ENCODE assay signal across 19 mouse cellular contexts in the genomic region with DNA sequence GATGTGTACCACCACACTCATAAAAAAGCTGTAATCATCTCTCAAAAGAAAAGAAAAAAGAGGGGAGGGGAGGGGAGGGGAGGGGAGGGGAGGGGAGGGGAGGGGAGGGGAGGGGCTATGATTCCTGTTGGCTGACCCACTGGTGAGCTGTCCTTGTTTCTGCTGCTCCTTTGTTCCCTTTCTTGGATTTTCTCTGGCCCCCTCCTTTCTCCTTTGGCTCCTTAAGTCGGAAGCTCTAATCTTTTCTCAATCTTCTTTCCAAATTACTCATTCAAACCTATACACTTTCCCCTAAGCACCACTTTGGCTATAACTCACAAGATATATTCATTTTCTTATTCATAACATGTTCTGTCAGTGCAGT. TPM values are rescaled to one million over a fixed set of nuclear protein-coding genes. Genes with fewer than 3 reads are reported as not detected.
A peak's percentile ranks its signal among the peaks of the same experiment; 100 is the strongest.
DNase-seq lines count a peak whose midpoint lies in the region; ATAC-seq lines count a peak whose summit lies in the region.
"Had no signal": no experiment of that assay in that cellular context is flagged by ENCODE, and none has a peak within 500 bp of the region (broad histone marks: within the 10 kb centered on the region; RNA-seq: fewer than 3 reads in every experiment).

No protein-coding gene starts in this region.

- H3K27ac ChIP-seq in liver, embryonic 16.5 days (ENCODE audit: low read length) = no peak overlapping the region
- no peak overlapping the region for H3K27ac ChIP-seq in liver, embryonic 11.5 days (ENCODE audit: low read depth, low read length)
- 0 out of 2 replicates have a peak overlapping the region, but pooled peaks have one; percentile 35 for H3K27ac ChIP-seq in hindbrain, embryonic 14.5 days
- H3K27ac ChIP-seq in neural tube, embryonic 12.5 days = peak overlapping the region; percentile 57; the same call in 1 of the 2 replicates
- H3K27ac ChIP-seq: embryonic facial prominence, embryonic 15.5 days; heart, adult 2 months; limb, embryonic 15.5 days; stomach, embryonic 15.5 days had no signal

- no peaks in the 10 kb centered on the region for H3K36me3 ChIP-seq in liver, embryonic 16.5 days (ENCODE audit: control insufficient read depth, insufficient read depth)
- H3K36me3 ChIP-seq in liver, embryonic 11.5 days (ENCODE audit: control insufficient read depth, insufficient read depth, low read length) = peaks cover 3% of the 10 kb centered on the region; the same call in 1 of the 2 replicates
- H3K36me3 ChIP-seq in hindbrain, embryonic 14.5 days (replicated peaks; ENCODE audit: control insufficient read depth, insufficient read depth) = peaks cover 35% of the 10 kb centered on the region
- peaks cover 32% of the 10 kb centered on the region for H3K36me3 ChIP-seq in neural tube, embryonic 12.5 days

- H3K4me1 ChIP-seq in liver, embryonic 16.5 days (ENCODE audit: control insufficient read depth, low read depth, low read length) = peaks cover 6% of the 10 kb centered on the region
- H3K4me1 ChIP-seq in liver, embryonic 11.5 days (replicated peaks; ENCODE audit: control insufficient read depth, insufficient read depth, low read length) = no peaks in the 10 kb centered on the region; the same call in 1 of the 2 replicates
- H3K4me1 ChIP-seq in hindbrain, embryonic 14.5 days (replicated peaks; ENCODE audit: control insufficient read depth, insufficient read depth, low read length) = no peaks in the 10 kb centered on the region
- no peaks in the 10 kb centered on the region for H3K4me1 ChIP-seq in neural tube, embryonic 12.5 days
- H3K4me1 ChIP-seq: embryonic facial prominence, embryonic 15.5 days; limb, embryonic 15.5 days; stomach, embryonic 15.5 days had no signal

- DNase-seq in embryo, embryonic 10.5 days (ENCODE audit: low spot score) = peak; percentile 9
- DNase-seq in embryo, embryonic 9.5 days (ENCODE audit: extremely low spot score) = no peak
- no peak for DNase-seq in liver, embryonic 11.5 days (ENCODE audit: low spot score)
- DNase-seq in hindbrain, embryonic 14.5 days (ENCODE audit: low spot score) = no peak
- no peak for DNase-seq in heart, postnatal 4 days
- DNase-seq in heart, postnatal 14 days = no peak
- DNase-seq: cerebellum, adult 9-10 months; gastrocnemius, postnatal 14 days; heart, adult 2 months; thymus, adult 2 months had no signal

- no peak overlapping the region for H3K9ac ChIP-seq in liver, embryonic 16.5 days (ENCODE audit: low read depth, low read length)
- H3K9ac ChIP-seq in liver, embryonic 11.5 days (ENCODE audit: low read depth, low read length) = no peak overlapping the region
- no peak overlapping the region for H3K9ac ChIP-seq in hindbrain, embryonic 14.5 days
- no peak overlapping the region for H3K9ac ChIP-seq in neural tube, embryonic 12.5 days
- H3K9ac ChIP-seq: embryonic facial prominence, embryonic 15.5 days; limb, embryonic 15.5 days; stomach, embryonic 15.5 days had no signal

- H3K4me3 ChIP-seq in liver, embryonic 16.5 days (ENCODE audit: low read depth, low read length) = no peak overlapping the region
- no peak overlapping the region for H3K4me3 ChIP-seq in liver, embryonic 11.5 days (ENCODE audit: low read depth, low read length)
- H3K4me3 ChIP-seq in hindbrain, embryonic 14.5 days (replicated peaks; ENCODE audit: low read length) = no peak overlapping the region
- H3K4me3 ChIP-seq in neural tube, embryonic 12.5 days = no peak overlapping the region
- H3K4me3 ChIP-seq: embryonic facial prominence, embryonic 15.5 days; heart, adult 2 months; limb, embryonic 15.5 days; stomach, embryonic 15.5 days had no signal

- H3K27me3 ChIP-seq in liver, embryonic 16.5 days (ENCODE audit: control insufficient read depth, insufficient read depth, low read depth, low read length) = no peaks in the 10 kb centered on the region
- H3K27me3 ChIP-seq in liver, embryonic 11.5 days (replicated peaks; ENCODE audit: control insufficient read depth, insufficient read depth, low read length) = no peaks in the 10 kb centered on the region
- no peaks in the 10 kb centered on the region for H3K27me3 ChIP-seq in hindbrain, embryonic 14.5 days (ENCODE audit: control insufficient read depth, insufficient read depth, low read length)
- H3K27me3 ChIP-seq in neural tube, embryonic 12.5 days (replicated peaks) = no peaks in the 10 kb centered on the region
- H3K27me3 ChIP-seq: embryonic facial prominence, embryonic 15.5 days; limb, embryonic 15.5 days; stomach, embryonic 15.5 days had no signal

- ATAC-seq in liver, embryonic 16.5 days (ENCODE audit: low read depth) = no peak
- ATAC-seq in liver, embryonic 11.5 days (replicated peaks; ENCODE audit: low FRiP score) = no peak
- no peak for ATAC-seq in hindbrain, embryonic 14.5 days (ENCODE audit: low FRiP score)
- peak; percentile 86 for ATAC-seq in neural tube, embryonic 12.5 days (ENCODE audit: low FRiP score, low read depth)
- ATAC-seq: CD4-positive, CD25-positive, alpha-beta regulatory T cell, adult 4 months; lung, postnatal 0 days had no signal

- H3K4me2 ChIP-seq in liver, embryonic 16.5 days (ENCODE audit: low read depth, low read length) = peak overlapping the region; percentile 24; the same call in 1 of the 2 replicates
- no peak overlapping the region; the same call in 1 of the 2 replicates for H3K4me2 ChIP-seq in liver, embryonic 11.5 days
- no peak overlapping the region for H3K4me2 ChIP-seq in hindbrain, embryonic 14.5 days (replicated peaks)
- no peak overlapping the region for H3K4me2 ChIP-seq in neural tube, embryonic 12.5 days (replicated peaks)
- H3K4me2 ChIP-seq: embryonic facial prominence, embryonic 15.5 days; limb, embryonic 15.5 days; stomach, embryonic 15.5 days had no signal

- 59% methylated on average over 1 of the region's 1 CpGs for WGBS in liver, embryonic 16.5 days (ENCODE audit: insufficient replicate concordance)
- 53% methylated on average over 1 of the region's 1 CpGs for WGBS in liver, embryonic 11.5 days
- 11% methylated on average over 1 of the region's 1 CpGs for WGBS in hindbrain, embryonic 14.5 days
- 21% methylated on average over 1 of the region's 1 CpGs for WGBS in neural tube, embryonic 12.5 days

- intact Hi-C loops in heart, postnatal 14 days (cut with DNase I) = no loop called here

- H3K9me3 ChIP-seq in liver, embryonic 16.5 days (replicated peaks; ENCODE audit: control insufficient read depth, low read length) = no peaks in the 10 kb centered on the region
- no peaks in the 10 kb centered on the region for H3K9me3 ChIP-seq in liver, embryonic 11.5 days (ENCODE audit: control insufficient read depth, low read length)
- no peaks in the 10 kb centered on the region for H3K9me3 ChIP-seq in hindbrain, embryonic 14.5 days (ENCODE audit: control insufficient read depth, low read length)
- no peaks in the 10 kb centered on the region for H3K9me3 ChIP-seq in neural tube, embryonic 12.5 days
- H3K9me3 ChIP-seq: embryonic facial prominence, embryonic 15.5 days; G1E; limb, embryonic 15.5 days; megakaryocyte, embryonic 14.5 days; stomach, embryonic 15.5 days had no signal

RNA-seq across cellular contexts. Expression of a gene that starts 14.1 kb away (rescaled TPM):
- polyA plus RNA-seq in liver, embryonic 16.5 days (2015; fragmentation: Nextera tagmentation; extraction: Ambion mirVana) = 3.0 and 3.4 TPM in 2 replicates
- 12.5 and 12.8 TPM in 2 replicates for polyA plus RNA-seq in liver, embryonic 11.5 days (2014; fragmentation: Nextera tagmentation; extraction: Ambion mirVana)
- 14.9 and 15.0 TPM in 2 replicates for polyA plus RNA-seq in hindbrain, embryonic 14.5 days (2014; fragmentation: Nextera tagmentation; extraction: Ambion mirVana)
- polyA plus RNA-seq in neural tube, embryonic 12.5 days (2016; fragmentation: Nextera tagmentation; extraction: Ambion mirVana) = 21.3 and 24.6 TPM in 2 replicates
- total RNA-seq in heart, postnatal 4 days (2021) = 10 to 100 TPM; 13.9 to 14.2 TPM
- total RNA-seq in heart, postnatal 14 days (2021) = 1 to 10 TPM; 7.4 to 9.0 TPM

RNA-seq across cellular contexts. Expression of a gene that starts 17.7 kb away (rescaled TPM):
- polyA plus RNA-seq in liver, embryonic 16.5 days (2015; fragmentation: Nextera tagmentation; extraction: Ambion mirVana) = 12.7 and 16.3 TPM in 2 replicates
- 40.6 and 45.2 TPM in 2 replicates for polyA plus RNA-seq in liver, embryonic 11.5 days (2014; fragmentation: Nextera tagmentation; extraction: Ambion mirVana)
- 46.4 and 50.9 TPM in 2 replicates for polyA plus RNA-seq in hindbrain, embryonic 14.5 days (2014; fragmentation: Nextera tagmentation; extraction: Ambion mirVana)
- polyA plus RNA-seq in neural tube, embryonic 12.5 days (2016; fragmentation: Nextera tagmentation; extraction: Ambion mirVana) = 26.6 and 26.7 TPM in 2 replicates
- total RNA-seq in heart, postnatal 4 days (2021) = 10 to 100 TPM; 30.3 to 30.5 TPM
- total RNA-seq in heart, postnatal 14 days (2021) = 10 to 100 TPM; 39.6 to 42.4 TPM

RNA-seq across cellular contexts. Expression of a gene that starts 44.8 kb away (rescaled TPM):
- 0.07 and 0.25 TPM in 2 replicates for polyA plus RNA-seq in liver, embryonic 16.5 days (2015; fragmentation: Nextera tagmentation; extraction: Ambion mirVana)
- polyA plus RNA-seq in liver, embryonic 11.5 days (2014; fragmentation: Nextera tagmentation; extraction: Ambion mirVana) = 0.17 and 0.22 TPM in 2 replicates
- 1.3 and 1.4 TPM in 2 replicates for polyA plus RNA-seq in hindbrain, embryonic 14.5 days (2014; fragmentation: Nextera tagmentation; extraction: Ambion mirVana)
- polyA plus RNA-seq in neural tube, embryonic 12.5 days (2016; fragmentation: Nextera tagmentation; extraction: Ambion mirVana) = 1.0 and 1.1 TPM in 2 replicates
- 10 to 100 TPM; 15.5 to 17.0 TPM for total RNA-seq in heart, postnatal 4 days (2021)
- total RNA-seq in heart, postnatal 14 days (2021) = 10 to 100 TPM in 1 of 2 experiments, 1 to 10 TPM in 1; 9.5 to 10.6 TPM
- total RNA-seq: G1E had no signal
- polyA plus RNA-seq: CD4-positive, CD25-positive, alpha-beta regulatory T cell, adult 4 months; G1E had no signal

RNA-seq across cellular contexts. Expression of a gene that starts 57.1 kb away (rescaled TPM):
- 28.9 and 29.7 TPM in 2 replicates for polyA plus RNA-seq in liver, embryonic 16.5 days (2015; fragmentation: Nextera tagmentation; extraction: Ambion mirVana)
- polyA plus RNA-seq in liver, embryonic 11.5 days (2014; fragmentation: Nextera tagmentation; extraction: Ambion mirVana) = 45.1 and 47.8 TPM in 2 replicates
- 3.2 and 3.7 TPM in 2 replicates for polyA plus RNA-seq in hindbrain, embryonic 14.5 days (2014; fragmentation: Nextera tagmentation; extraction: Ambion mirVana)
- polyA plus RNA-seq in neural tube, embryonic 12.5 days (2016; fragmentation: Nextera tagmentation; extraction: Ambion mirVana) = 45.3 and 48.6 TPM in 2 replicates
- 10 to 100 TPM; 22.8 to 25.7 TPM for total RNA-seq in heart, postnatal 4 days (2021)
- 1 to 10 TPM; 2.1 to 2.4 TPM for total RNA-seq in heart, postnatal 14 days (2021)

Comparison
In these comparisons a context has a peak if more than half of its experiments do, and no peak if none do; other contexts are left out.
1. H3K27ac ChIP-seq: peak in hindbrain, embryonic 14.5 days (single experiment) and neural tube, embryonic 12.5 days (single experiment); none in liver, embryonic 16.5 days (single experiment) and liver, embryonic 11.5 days (single experiment).